Mouse (Mus musculus) erythroblast, adult 5-6 weeks (primary cell): ENCODE results near the gene Tubb4b. TPM values are rescaled to one million over a fixed set of nuclear protein-coding genes. Genes with fewer than 3 reads are reported as not detected.

ENCODE experiments used
- ATAC-seq: replicated peaks from 2 replicates; pipeline ENCODE4 v1.8.0; 2016; ENCODE audit warnings: moderate number of reproducible peaks, mild to moderate bottlenecking, moderate TSS enrichment, inconsistent platforms; ENCODE audit not compliant: poor library complexity, low FRiP score, severe bottlenecking
- total RNA-seq, 2 experiments: library from RNA; stranded (forward) in 1 of 2; stranded (reverse) in 1 of 2; fragments of 150-400 nt in 1 of 2; fragments of 200-764, 138-1000 nt in 1 of 2; gene quantifications; 2 replicates each; pipeline versions ENCODE4 v1.2.3 to v1.2.4; 2015 to 2017; ENCODE audit warnings: low replicate concordance in 2 of 2

Gene Tubb4b
- total RNA-seq, 2 experiments from 2014 or later = 161 to 234 TPM

GRCm38 (mm10) chr2:25195211-25196156 is 29.0 kb downstream of the Tubb4b start:
- peak; percentile 84 for ATAC-seq

- peak; percentile 1; the same call in 1 of the 2 replicates for ATAC-seq
These were observed 29.9 kb downstream of the Tubb4b start for GRCm38 (mm10) chr2:25194486-25195171.

DNA sequence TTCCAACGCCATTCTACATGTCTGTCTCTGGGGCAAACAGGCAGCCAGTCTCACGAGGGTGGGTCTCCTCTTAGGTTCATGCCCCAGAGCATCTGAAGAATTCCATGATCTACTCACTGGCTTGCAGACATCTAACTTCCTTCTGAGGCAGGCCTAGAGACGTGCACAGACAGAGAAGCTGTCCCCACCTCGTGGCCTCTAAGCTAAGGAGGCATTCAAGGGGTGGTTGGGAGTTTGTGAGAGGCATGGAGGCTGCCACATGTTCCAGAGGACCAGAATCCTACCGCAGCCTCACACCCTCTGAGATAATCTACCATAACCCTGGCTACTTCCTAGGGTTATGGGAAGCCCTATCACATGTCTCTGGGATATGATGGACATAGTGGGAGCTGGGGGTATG is 30.5 kb downstream of the Tubb4b start:
- ATAC-seq = no peak

GRCm38 (mm10) chr2:25193330-25193770 is 31.2 kb downstream of the Tubb4b start:
- ATAC-seq = peak; percentile 63

DNA sequence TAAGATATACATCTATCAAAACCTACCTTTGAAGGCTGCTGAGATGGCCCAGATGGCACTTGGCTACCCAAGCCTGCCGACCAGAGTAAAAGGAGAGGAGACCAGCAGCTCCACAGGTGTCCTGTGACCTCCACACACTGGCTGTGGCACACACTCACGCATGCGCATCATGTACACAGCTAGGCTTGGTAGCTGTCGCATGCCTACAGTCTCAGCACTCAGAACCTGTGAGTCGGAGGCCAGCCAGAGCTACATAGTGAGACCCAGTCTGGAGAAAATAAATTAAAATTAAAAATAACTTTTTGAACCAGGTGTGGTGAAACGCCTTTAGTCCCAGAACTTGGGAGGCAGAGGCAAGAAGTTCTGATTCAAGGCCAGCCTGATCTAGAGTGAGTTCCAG is 36.7 kb downstream of the Tubb4b start:
- no peak for ATAC-seq

DNA sequence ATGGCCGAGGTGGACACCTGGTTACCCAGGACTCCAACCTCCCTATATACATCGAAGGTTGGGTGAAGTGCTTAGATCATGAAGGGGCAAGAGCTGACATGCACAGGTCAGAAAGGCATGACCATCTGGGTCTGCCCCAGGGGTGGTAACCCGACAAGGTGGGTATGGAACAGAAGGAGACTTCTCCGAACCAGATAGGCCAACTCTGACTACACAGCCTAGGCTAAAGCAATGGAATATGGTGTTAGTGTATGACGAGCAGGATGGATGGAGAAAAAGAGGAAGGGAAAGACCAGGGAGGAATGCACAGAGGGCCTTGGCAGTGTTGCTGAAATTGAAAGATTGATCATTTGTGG is 37.9 kb downstream of the Tubb4b start:
- ATAC-seq = no peak

GRCm38 (mm10) chr2:25185625-25186574 is 38.6 kb downstream of the Tubb4b start:
- no peak for ATAC-seq

DNA sequence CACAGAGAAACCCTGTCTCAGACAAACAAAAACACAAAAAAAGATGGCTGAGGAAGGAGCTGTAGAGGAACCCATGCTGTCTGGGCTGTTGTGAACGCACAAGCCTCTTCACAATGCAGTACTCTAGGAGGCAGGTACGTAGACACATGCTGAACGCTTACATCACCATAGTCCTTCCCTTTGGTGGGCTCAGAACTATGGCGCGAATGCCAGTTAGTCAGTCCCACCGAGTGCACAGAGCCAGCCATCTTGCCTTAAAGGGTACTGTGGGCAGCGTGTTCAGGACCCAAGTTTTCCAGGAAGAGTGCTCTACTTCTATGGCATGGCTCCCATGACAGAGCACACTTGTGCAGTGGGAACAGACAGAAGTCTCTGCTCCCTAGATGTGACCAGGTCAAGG is 40.0 kb downstream of the Tubb4b start:
- no peak for ATAC-seq

- ATAC-seq = no peak
These were observed 41.2 kb downstream of the Tubb4b start for GRCm38 (mm10) chr2:25183336-25183735.

GRCm38 (mm10) chr2:25182664-25183063 is 41.8 kb downstream of the Tubb4b start:
- ATAC-seq = no peak

GRCm38 (mm10) chr2:25181891-25182397 is 42.6 kb downstream of the Tubb4b start:
- no peak for ATAC-seq

- ATAC-seq = peak; percentile 67
These were observed 43.3 kb downstream of the Tubb4b start for GRCm38 (mm10) chr2:25180973-25181890.

- ATAC-seq = peak; percentile 47; the same call in 1 of the 2 replicates
These were observed 44.0 kb downstream of the Tubb4b start, which contains the start of gene Nrarp for GRCm38 (mm10) chr2:25180478-25180903. Nrarp (plus strand) TSS chr2:25180758.

GRCm38 (mm10) chr2:25179566-25180217 is 44.8 kb downstream of the Tubb4b start:
- no peak for ATAC-seq

GRCm38 (mm10) chr2:25178285-25178972 is 46.1 kb downstream of the Tubb4b start:
- no peak for ATAC-seq

DNA sequence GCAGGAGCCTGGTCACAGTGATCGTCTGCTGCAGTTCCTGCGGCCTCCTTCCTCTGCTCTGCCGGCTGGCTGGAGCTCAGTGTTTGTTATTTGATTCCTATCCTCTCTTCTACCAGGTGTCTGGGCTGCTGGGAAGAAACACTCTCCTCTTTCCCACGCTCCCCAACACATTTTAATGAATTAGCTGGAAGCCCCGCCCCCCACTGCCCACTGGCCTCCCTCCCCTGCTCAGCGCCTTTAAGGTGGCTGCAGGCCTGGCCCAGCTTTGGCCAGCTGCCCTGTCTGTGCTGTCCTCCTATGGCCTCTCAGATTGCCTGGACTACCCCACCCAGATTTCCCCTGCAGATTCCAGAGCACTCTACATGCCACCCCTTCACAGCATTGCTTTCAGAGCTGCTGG is 46.8 kb downstream of the Tubb4b start:
- no peak for ATAC-seq

DNA sequence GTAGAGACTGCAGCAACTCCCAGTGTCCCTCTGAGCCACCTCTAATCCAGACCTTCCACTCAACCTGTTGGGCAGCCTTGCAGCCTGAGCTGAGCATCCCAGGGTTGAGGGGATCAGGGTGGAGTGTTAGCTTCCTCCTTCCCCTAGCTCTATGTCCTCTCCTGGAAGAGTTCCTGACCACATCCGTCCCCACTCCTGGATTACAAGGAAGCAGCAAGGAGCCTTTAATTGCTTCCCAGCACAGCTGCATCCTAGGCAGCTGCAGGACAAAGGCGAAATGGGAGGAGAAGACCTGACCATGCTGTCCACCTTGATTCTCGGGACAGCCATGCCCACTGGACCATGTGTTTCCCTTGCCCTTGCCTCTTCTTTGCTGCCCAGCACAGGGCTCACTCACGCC is 47.4 kb downstream of the Tubb4b start:
- no peak for ATAC-seq
